Mouse (Mus musculus) liver, postnatal 0 days (tissue): ENCODE data around the gene Ccdc88a.

Source experiments
- CTCF ChIP-seq: sonication (generic); IDR thresholded peaks from 2 replicates; pipeline ENCODE4 v1.5.1; 2016; ENCODE audit warnings: antibody characterized with exemption, low read depth
- EP300 ChIP-seq: IDR thresholded peaks from 2 replicates; pipeline ENCODE4 v1.6.1; 2016; ENCODE audit warnings: antibody characterized with exemption, low read depth, mild to moderate bottlenecking

DNA sequence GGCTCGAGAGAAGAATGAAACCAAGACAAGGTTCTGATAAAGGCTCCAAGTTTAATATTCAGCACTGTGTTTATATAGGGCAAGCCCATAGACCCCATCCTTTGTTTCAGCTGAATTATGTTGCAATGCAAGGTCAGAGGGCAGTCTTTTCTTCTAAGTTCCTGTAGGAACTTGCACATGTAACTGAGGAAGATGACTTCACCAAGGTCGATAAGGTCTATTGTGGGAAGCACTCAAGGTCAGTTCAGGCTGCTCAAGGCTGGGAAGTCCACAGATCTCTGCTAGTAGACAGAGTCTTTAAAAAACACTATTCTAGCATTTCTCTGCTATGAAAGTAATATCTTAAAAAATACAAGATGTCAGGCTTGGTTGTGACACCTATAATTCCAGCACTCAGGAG is 38.0 kb upstream of the Ccdc88a start:
- TF ChIP-seq CTCF (no peak), EP300 (no peak)
